Mouse (Mus musculus): ENCODE results near the gene Dsn1. TPM values are rescaled to one million over a fixed set of nuclear protein-coding genes. Genes with fewer than 3 reads are reported as not detected.

Gene Dsn1
- polyA plus RNA-seq, 1 experiment from 2014 or later: 40.1 TPM

- peak overlapping the region; percentile 95 for H3K4me3 ChIP-seq
- peak overlapping the region; percentile 92 for H3K9ac ChIP-seq
- H3K27ac ChIP-seq: no peak overlapping the region
- peaks cover 20% of the 10 kb centered on the region for H3K36me3 ChIP-seq
- ATAC-seq (ENCODE audit: insufficient number of reproducible peaks, insufficient read depth, low FRiP score, low TSS enrichment, low read depth): no peak
- no peaks in the 10 kb centered on the region for H3K9me3 ChIP-seq
- H3K27me3 ChIP-seq: no peaks in the 10 kb centered on the region
- peak overlapping the region; percentile 95 for H3K4me2 ChIP-seq
- H3K4me1 ChIP-seq: peaks cover 13% of the 10 kb centered on the region
- 4% methylated on average over 16 of the region's 16 CpGs for WGBS
These were observed 16.1 kb downstream of the Dsn1 start for GRCm38 (mm10) chr2:156990727-156991431.

- H3K4me3 ChIP-seq: no peak overlapping the region
- ATAC-seq (ENCODE audit: insufficient number of reproducible peaks, insufficient read depth, low FRiP score, low TSS enrichment, low read depth): no peak
- WGBS: 87% methylated on average over 3 of the region's 3 CpGs
These were observed 19.6 kb downstream of the Dsn1 start for GRCm38 (mm10) chr2:156987316-156987715.

GRCm38 (mm10) chr2:156982864-156983263, 24.1 kb downstream of the Dsn1 start:
- 0 out of 2 replicates have a peak, but pooled peaks cover 4% of the 10 kb centered on the region for H3K4me1 ChIP-seq
- no peaks in the 10 kb centered on the region for H3K9me3 ChIP-seq
- H3K4me2 ChIP-seq: no peak overlapping the region
- no peak overlapping the region for H3K9ac ChIP-seq
- WGBS: 63% methylated on average over 2 of the region's 2 CpGs
- no peak for ATAC-seq (ENCODE audit: insufficient number of reproducible peaks, insufficient read depth, low FRiP score, low TSS enrichment, low read depth)
- no peaks in the 10 kb centered on the region for H3K27me3 ChIP-seq
- H3K4me3 ChIP-seq: no peak overlapping the region
- no peak overlapping the region for H3K27ac ChIP-seq
- H3K36me3 ChIP-seq: no peaks in the 10 kb centered on the region

More at GRCm38 (mm10) chr2:156987316-156987715, 19.6 kb downstream of the Dsn1 start:
- Histone ChIP-seq H3K36me3 (no peaks in the 10 kb centered on the region), H3K4me1 (peaks cover 17% of the 10 kb centered on the region), H3K27me3 (no peaks in the 10 kb centered on the region), H3K4me2 (no peak overlapping the region), H3K9me3 (no peaks in the 10 kb centered on the region), H3K27ac (no peak overlapping the region), H3K9ac (no peak overlapping the region)

GRCm38 (mm10) chr2:156981291-156981690, 25.7 kb downstream of the Dsn1 start:
- H3K4me1 ChIP-seq: 0 out of 2 replicates have a peak, but pooled peaks cover 4% of the 10 kb centered on the region
- no peak overlapping the region for H3K27ac ChIP-seq
- no peaks in the 10 kb centered on the region for H3K36me3 ChIP-seq
- 77% methylated on average over 4 of the region's 4 CpGs for WGBS
- H3K9ac ChIP-seq: no peak overlapping the region
- no peak overlapping the region for H3K4me3 ChIP-seq
- H3K9me3 ChIP-seq: no peaks in the 10 kb centered on the region
- H3K27me3 ChIP-seq: no peaks in the 10 kb centered on the region
- no peak overlapping the region for H3K4me2 ChIP-seq
- ATAC-seq (ENCODE audit: insufficient number of reproducible peaks, insufficient read depth, low FRiP score, low TSS enrichment, low read depth): no peak

- H3K4me1 ChIP-seq: 0 out of 2 replicates have a peak, but pooled peaks cover 4% of the 10 kb centered on the region
- no peaks in the 10 kb centered on the region for H3K9me3 ChIP-seq
- no peak overlapping the region for H3K4me2 ChIP-seq
- no peak overlapping the region for H3K4me3 ChIP-seq
- no peaks in the 10 kb centered on the region for H3K27me3 ChIP-seq
- no peaks in the 10 kb centered on the region for H3K36me3 ChIP-seq
- no peak for ATAC-seq (ENCODE audit: insufficient number of reproducible peaks, insufficient read depth, low FRiP score, low TSS enrichment, low read depth)
- peak overlapping the region; percentile 7; the same call in 1 of the 2 replicates for H3K27ac ChIP-seq
- no peak overlapping the region for H3K9ac ChIP-seq
- WGBS: 57% methylated on average over 2 of the region's 2 CpGs
These were observed 26.9 kb downstream of the Dsn1 start for GRCm38 (mm10) chr2:156980059-156980458.

- H3K9me3 ChIP-seq: no peaks in the 10 kb centered on the region
- H3K4me1 ChIP-seq: no peaks in the 10 kb centered on the region
- no peak overlapping the region for H3K4me3 ChIP-seq
- H3K27me3 ChIP-seq: no peaks in the 10 kb centered on the region
- H3K4me2 ChIP-seq: no peak overlapping the region
- H3K27ac ChIP-seq: no peak overlapping the region
- H3K9ac ChIP-seq: no peak overlapping the region
- H3K36me3 ChIP-seq: no peaks in the 10 kb centered on the region
- no peak for ATAC-seq (ENCODE audit: insufficient number of reproducible peaks, insufficient read depth, low FRiP score, low TSS enrichment, low read depth)
These were observed 30.2 kb downstream of the Dsn1 start for GRCm38 (mm10) chr2:156976711-156977110.

GRCm38 (mm10) chr2:156974967-156975366, 32.0 kb downstream of the Dsn1 start:
- H3K27me3 ChIP-seq: no peaks in the 10 kb centered on the region
- ATAC-seq (ENCODE audit: insufficient number of reproducible peaks, insufficient read depth, low FRiP score, low TSS enrichment, low read depth): no peak
- no peaks in the 10 kb centered on the region for H3K4me1 ChIP-seq
- H3K27ac ChIP-seq: no peak overlapping the region
- no peak overlapping the region for H3K4me2 ChIP-seq
- H3K9ac ChIP-seq: no peak overlapping the region
- H3K9me3 ChIP-seq: no peaks in the 10 kb centered on the region
- 76% methylated on average over 2 of the region's 2 CpGs for WGBS
- no peaks in the 10 kb centered on the region for H3K36me3 ChIP-seq
- H3K4me3 ChIP-seq: no peak overlapping the region

- no peak for ATAC-seq (ENCODE audit: insufficient number of reproducible peaks, insufficient read depth, low FRiP score, low TSS enrichment, low read depth)
- no peaks in the 10 kb centered on the region for H3K4me1 ChIP-seq
- WGBS: 89% methylated on average over 5 of the region's 5 CpGs
- H3K27me3 ChIP-seq: no peaks in the 10 kb centered on the region
- no peak overlapping the region for H3K4me2 ChIP-seq
- H3K9ac ChIP-seq: no peak overlapping the region
- H3K36me3 ChIP-seq: no peaks in the 10 kb centered on the region
- no peak overlapping the region for H3K4me3 ChIP-seq
- H3K27ac ChIP-seq: no peak overlapping the region
- no peaks in the 10 kb centered on the region for H3K9me3 ChIP-seq
These were observed 33.4 kb downstream of the Dsn1 start for GRCm38 (mm10) chr2:156973316-156974100.

GRCm38 (mm10) chr2:156970253-156970652, 36.7 kb downstream of the Dsn1 start:
- Histone ChIP-seq H3K27me3 (no peaks in the 10 kb centered on the region), H3K4me3 (no peak overlapping the region), H3K27ac (no peak overlapping the region), H3K4me2 (no peak overlapping the region), H3K36me3 (no peaks in the 10 kb centered on the region), H3K4me1 (no peaks in the 10 kb centered on the region), H3K9ac (no peak overlapping the region), H3K9me3 (no peaks in the 10 kb centered on the region)
- WGBS: 71% methylated on average over 7 of the region's 7 CpGs
- no peak for ATAC-seq (ENCODE audit: insufficient number of reproducible peaks, insufficient read depth, low FRiP score, low TSS enrichment, low read depth)

- H3K9me3 ChIP-seq: no peaks in the 10 kb centered on the region
- 77% methylated on average over 4 of the region's 4 CpGs for WGBS
- no peak overlapping the region for H3K9ac ChIP-seq
- no peaks in the 10 kb centered on the region for H3K4me1 ChIP-seq
- no peak overlapping the region for H3K4me3 ChIP-seq
- H3K36me3 ChIP-seq: no peaks in the 10 kb centered on the region
- H3K27me3 ChIP-seq: no peaks in the 10 kb centered on the region
- no peak overlapping the region for H3K4me2 ChIP-seq
- no peak for ATAC-seq (ENCODE audit: insufficient number of reproducible peaks, insufficient read depth, low FRiP score, low TSS enrichment, low read depth)
- no peak overlapping the region for H3K27ac ChIP-seq
These were observed 38.5 kb downstream of the Dsn1 start for GRCm38 (mm10) chr2:156968501-156968900.

GRCm38 (mm10) chr2:156967388-156967787, 39.6 kb downstream of the Dsn1 start:
- no peak overlapping the region for H3K9ac ChIP-seq
- H3K27me3 ChIP-seq: no peaks in the 10 kb centered on the region
- no peak for ATAC-seq (ENCODE audit: insufficient number of reproducible peaks, insufficient read depth, low FRiP score, low TSS enrichment, low read depth)
- no peak overlapping the region for H3K4me2 ChIP-seq
- H3K27ac ChIP-seq: no peak overlapping the region
- H3K4me1 ChIP-seq: no peaks in the 10 kb centered on the region
- WGBS: 85% methylated on average over 6 of the region's 6 CpGs
- no peaks in the 10 kb centered on the region for H3K36me3 ChIP-seq
- H3K9me3 ChIP-seq: no peaks in the 10 kb centered on the region
- H3K4me3 ChIP-seq: no peak overlapping the region

GRCm38 (mm10) chr2:156963891-156964290, 43.1 kb downstream of the Dsn1 start:
- no peaks in the 10 kb centered on the region for H3K4me1 ChIP-seq
- no peaks in the 10 kb centered on the region for H3K27me3 ChIP-seq
- H3K9ac ChIP-seq: no peak overlapping the region
- no peaks in the 10 kb centered on the region for H3K9me3 ChIP-seq
- no peak overlapping the region for H3K27ac ChIP-seq
- H3K4me3 ChIP-seq: no peak overlapping the region
- no peak overlapping the region for H3K4me2 ChIP-seq
- no peaks in the 10 kb centered on the region for H3K36me3 ChIP-seq
- WGBS: 90% methylated on average over 7 of the region's 7 CpGs
- ATAC-seq (ENCODE audit: insufficient number of reproducible peaks, insufficient read depth, low FRiP score, low TSS enrichment, low read depth): no peak
